Mouse (Mus musculus): ENCODE measurements around the gene Tex19.2. TPM values are rescaled to one million over a fixed set of nuclear protein-coding genes. Genes with fewer than 3 reads are reported as not detected.
A peak's percentile ranks its signal among the peaks of the same experiment; 100 is the strongest.

Tex19.2 gene
- polyA plus RNA-seq, 1 experiment: not detected

DNA sequence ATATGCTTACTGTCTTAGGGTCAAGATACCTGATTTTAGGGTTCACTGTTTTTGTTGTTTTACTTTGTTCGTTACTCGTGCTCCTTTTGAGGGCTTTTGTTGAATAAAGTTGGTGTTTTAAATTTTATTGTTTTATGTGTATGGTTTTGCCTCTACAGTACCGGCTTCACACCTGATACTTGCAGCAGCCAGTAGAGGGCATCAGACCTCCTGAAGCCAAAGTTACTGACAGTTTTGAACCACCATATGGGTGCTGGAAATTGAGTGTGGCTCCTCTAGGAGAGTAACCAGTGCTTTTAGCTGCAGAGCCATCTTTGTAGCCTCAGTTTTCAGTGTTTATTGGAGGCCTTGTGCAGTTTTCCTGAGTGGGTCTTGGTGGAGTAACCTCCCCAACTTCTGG, 29.7 kb upstream of the Tex19.2 start:
- H3K9me3 ChIP-seq (replicated peaks; ENCODE audit: control insufficient read depth, insufficient read depth, low read length, poor library complexity, severe bottlenecking): no peaks in the 10 kb centered on the region
- no peaks in the 10 kb centered on the region for H3K4me1 ChIP-seq (ENCODE audit: control insufficient read depth, insufficient read depth, low read length)
- no peak overlapping the region for H3K27ac ChIP-seq (ENCODE audit: insufficient read depth, low read length)
- H3K27me3 ChIP-seq (ENCODE audit: control insufficient read depth, insufficient read depth, low read length, poor library complexity, severe bottlenecking): no peaks in the 10 kb centered on the region
- TF ChIP-seq EP300 (IDR thresholded peaks at IDR 0.05; ENCODE audit: insufficient read depth, low read depth, low read length) (no peak), CTCF (IDR thresholded peaks at IDR 0.05; ENCODE audit: low read depth, low read length) (peak; percentile 41)
- no peaks in the 10 kb centered on the region; the same call in 1 of the 2 replicates for H3K36me3 ChIP-seq (ENCODE audit: control insufficient read depth, insufficient read depth, low read length, poor library complexity, severe bottlenecking)
- no peak overlapping the region for H3K9ac ChIP-seq (ENCODE audit: low read depth, poor library complexity, severe bottlenecking)
- H3K4me3 ChIP-seq (ENCODE audit: low read depth, low read length): no peak overlapping the region

DNA sequence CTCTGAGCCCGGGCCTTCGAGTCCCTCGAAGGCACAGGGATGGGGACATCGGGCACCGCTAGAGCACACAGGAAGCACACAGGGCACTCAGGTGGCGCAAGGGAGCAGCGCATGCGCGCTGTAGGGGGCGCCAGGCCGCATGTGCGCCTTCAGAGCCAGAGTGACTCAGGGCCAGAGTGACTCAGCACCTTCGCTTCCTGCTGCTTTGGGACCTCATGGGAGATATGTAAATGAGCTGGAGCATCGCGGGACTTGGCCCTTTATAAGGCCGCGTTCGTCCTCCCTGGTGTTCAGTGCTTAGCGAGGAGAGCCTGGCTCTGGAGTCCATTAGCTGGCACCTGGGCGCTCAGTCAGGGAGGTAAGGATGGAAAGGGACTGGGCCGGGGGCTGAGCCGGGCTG, 27.4 kb upstream of the Tex19.2 start, which contains the start of gene Tex19.1:
Gene Tex19.1 (plus strand): TSS at position 279 of the 400 bp plus-strand sequence.
- TF ChIP-seq CTCF (IDR thresholded peaks at IDR 0.05; ENCODE audit: low read depth, low read length) (peak; percentile 55), EP300 (IDR thresholded peaks at IDR 0.05; ENCODE audit: insufficient read depth, low read depth, low read length) (peak; percentile 89), POLR2A (IDR thresholded peaks at IDR 0.05; ENCODE audit: insufficient read depth, low read length) (peak; percentile 99)

DNA sequence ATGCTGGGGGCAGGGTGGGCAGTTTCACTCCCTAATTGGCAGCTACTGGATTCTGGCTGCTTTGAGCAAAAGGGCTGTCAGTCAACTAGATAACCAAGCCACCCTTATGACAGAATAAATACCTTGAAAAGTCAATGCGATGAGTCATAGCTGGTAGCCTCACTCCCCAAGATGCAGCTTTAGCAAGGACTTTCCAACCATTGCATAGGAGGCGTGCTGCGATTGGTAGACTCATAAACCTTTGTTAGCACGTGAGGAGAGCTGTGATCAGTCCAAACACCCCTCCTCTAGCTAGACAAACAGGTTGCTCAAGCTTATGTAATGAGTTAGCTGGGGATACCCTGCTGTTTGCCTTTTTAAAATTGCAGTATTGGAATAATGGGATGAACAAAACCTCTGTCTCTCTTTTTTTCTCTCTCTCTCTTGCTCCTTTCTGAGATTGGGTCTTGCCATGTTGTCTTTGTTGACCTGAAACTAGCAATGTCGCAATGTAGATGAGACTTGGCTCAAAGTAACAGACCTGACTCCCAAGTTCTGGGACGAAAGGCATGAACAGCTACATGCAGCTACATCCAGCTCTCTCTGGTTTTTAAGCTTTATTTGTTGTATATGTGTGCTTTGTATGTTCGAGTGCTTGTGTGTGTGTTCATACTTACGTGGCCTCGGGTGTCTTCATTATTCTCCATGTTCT, 25.0 kb upstream of the Tex19.2 start:
- Histone ChIP-seq H3K4me3 (ENCODE audit: low read depth, low read length) (no peak overlapping the region), H3K27ac (ENCODE audit: insufficient read depth, low read length) (no peak overlapping the region), H3K9me3 (replicated peaks; ENCODE audit: control insufficient read depth, insufficient read depth, low read length, poor library complexity, severe bottlenecking) (no peaks in the 10 kb centered on the region), H3K27me3 (ENCODE audit: control insufficient read depth, insufficient read depth, low read length, poor library complexity, severe bottlenecking) (no peaks in the 10 kb centered on the region), H3K9ac (ENCODE audit: low read depth, poor library complexity, severe bottlenecking) (no peak overlapping the region), H3K4me1 (ENCODE audit: control insufficient read depth, insufficient read depth, low read length) (no peaks in the 10 kb centered on the region), H3K36me3 (ENCODE audit: control insufficient read depth, insufficient read depth, low read length, poor library complexity, severe bottlenecking) (no peaks in the 10 kb centered on the region; the same call in 1 of the 2 replicates)
- TF ChIP-seq POLR2A (IDR thresholded peaks at IDR 0.05; ENCODE audit: insufficient read depth, low read length) (no peak), EP300 (IDR thresholded peaks at IDR 0.05; ENCODE audit: insufficient read depth, low read depth, low read length) (no peak), CTCF (IDR thresholded peaks at IDR 0.05; ENCODE audit: low read depth, low read length) (no peak)

More for the DNA sequence above, 27.4 kb upstream of the Tex19.2 start, which contains the start of gene Tex19.1:
- no peaks in the 10 kb centered on the region for H3K4me1 ChIP-seq (ENCODE audit: control insufficient read depth, insufficient read depth, low read length)
- no peak within 1 kb of the TSS for H3K27ac ChIP-seq (ENCODE audit: insufficient read depth, low read length)
- H3K36me3 ChIP-seq (ENCODE audit: control insufficient read depth, insufficient read depth, low read length, poor library complexity, severe bottlenecking): no peaks in the 10 kb centered on the region; the same call in 1 of the 2 replicates
- peak within 1 kb of the TSS; percentile 68 for H3K9ac ChIP-seq (ENCODE audit: low read depth, poor library complexity, severe bottlenecking)
- H3K4me3 ChIP-seq (ENCODE audit: low read depth, low read length): peak within 1 kb of the TSS; percentile 52
- H3K9me3 ChIP-seq (replicated peaks; ENCODE audit: control insufficient read depth, insufficient read depth, low read length, poor library complexity, severe bottlenecking): no peaks in the 10 kb centered on the region
- H3K27me3 ChIP-seq (ENCODE audit: control insufficient read depth, insufficient read depth, low read length, poor library complexity, severe bottlenecking): no peaks in the 10 kb centered on the region

DNA sequence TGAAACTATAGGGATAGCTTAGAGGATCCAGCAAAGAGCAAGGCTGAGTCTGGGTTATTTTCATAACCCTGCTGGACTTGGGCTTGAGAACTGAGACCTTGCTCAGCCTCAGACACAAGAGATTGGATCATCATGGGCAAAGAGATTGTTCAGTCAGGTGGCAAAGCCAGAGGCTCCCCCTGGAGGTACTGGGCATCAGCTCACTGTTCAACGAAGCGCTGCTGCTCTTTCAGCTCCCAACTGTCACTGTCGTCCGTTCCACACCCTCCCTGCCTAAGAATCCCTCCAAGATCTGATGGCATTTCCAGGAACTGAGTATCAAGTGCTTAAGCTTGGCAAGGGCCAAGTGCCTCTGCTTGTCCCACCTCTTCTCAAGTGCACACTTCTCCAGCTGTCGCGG, 20.3 kb upstream of the Tex19.2 start:
- H3K27me3 ChIP-seq (ENCODE audit: control insufficient read depth, insufficient read depth, low read length, poor library complexity, severe bottlenecking): no peaks in the 10 kb centered on the region
- H3K27ac ChIP-seq (ENCODE audit: insufficient read depth, low read length): no peak overlapping the region
- H3K36me3 ChIP-seq (ENCODE audit: control insufficient read depth, insufficient read depth, low read length, poor library complexity, severe bottlenecking): no peaks in the 10 kb centered on the region
- H3K4me3 ChIP-seq (ENCODE audit: low read depth, low read length): no peak overlapping the region
- TF ChIP-seq POLR2A (IDR thresholded peaks at IDR 0.05; ENCODE audit: insufficient read depth, low read length) (no peak), CTCF (IDR thresholded peaks at IDR 0.05; ENCODE audit: low read depth, low read length) (no peak), EP300 (IDR thresholded peaks at IDR 0.05; ENCODE audit: insufficient read depth, low read depth, low read length) (no peak)
- no peak overlapping the region for H3K9ac ChIP-seq (ENCODE audit: low read depth, poor library complexity, severe bottlenecking)
- no peaks in the 10 kb centered on the region for H3K4me1 ChIP-seq (ENCODE audit: control insufficient read depth, insufficient read depth, low read length)
- no peaks in the 10 kb centered on the region for H3K9me3 ChIP-seq (replicated peaks; ENCODE audit: control insufficient read depth, insufficient read depth, low read length, poor library complexity, severe bottlenecking)

DNA sequence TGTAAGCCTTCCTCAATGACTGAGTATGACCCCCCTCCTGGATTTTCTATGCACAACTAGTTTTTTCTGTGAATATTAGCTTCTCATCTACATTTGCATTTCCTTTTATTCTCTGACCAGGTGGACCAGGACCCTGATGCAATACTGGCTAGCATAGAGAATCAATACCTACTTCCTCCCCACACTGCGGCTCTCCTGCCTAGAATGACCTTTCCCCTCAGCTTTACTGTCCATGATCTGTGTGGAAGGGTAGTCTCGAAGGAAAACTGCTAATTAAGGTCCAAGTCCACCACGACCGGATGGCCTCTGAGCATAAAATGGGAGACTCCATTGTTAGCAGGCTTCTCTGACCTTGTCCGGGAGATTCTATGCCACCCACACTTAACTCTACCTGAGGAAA, 19.2 kb upstream of the Tex19.2 start:
- no peaks in the 10 kb centered on the region for H3K36me3 ChIP-seq (ENCODE audit: control insufficient read depth, insufficient read depth, low read length, poor library complexity, severe bottlenecking)
- no peak overlapping the region for H3K4me3 ChIP-seq (ENCODE audit: low read depth, low read length)
- no peak overlapping the region for H3K27ac ChIP-seq (ENCODE audit: insufficient read depth, low read length)
- H3K27me3 ChIP-seq (ENCODE audit: control insufficient read depth, insufficient read depth, low read length, poor library complexity, severe bottlenecking): no peaks in the 10 kb centered on the region
- TF ChIP-seq EP300 (IDR thresholded peaks at IDR 0.05; ENCODE audit: insufficient read depth, low read depth, low read length) (no peak), CTCF (IDR thresholded peaks at IDR 0.05; ENCODE audit: low read depth, low read length) (no peak), POLR2A (IDR thresholded peaks at IDR 0.05; ENCODE audit: insufficient read depth, low read length) (no peak)
- no peaks in the 10 kb centered on the region for H3K9me3 ChIP-seq (replicated peaks; ENCODE audit: control insufficient read depth, insufficient read depth, low read length, poor library complexity, severe bottlenecking)
- no peaks in the 10 kb centered on the region for H3K4me1 ChIP-seq (ENCODE audit: control insufficient read depth, insufficient read depth, low read length)
- H3K9ac ChIP-seq (ENCODE audit: low read depth, poor library complexity, severe bottlenecking): no peak overlapping the region

DNA sequence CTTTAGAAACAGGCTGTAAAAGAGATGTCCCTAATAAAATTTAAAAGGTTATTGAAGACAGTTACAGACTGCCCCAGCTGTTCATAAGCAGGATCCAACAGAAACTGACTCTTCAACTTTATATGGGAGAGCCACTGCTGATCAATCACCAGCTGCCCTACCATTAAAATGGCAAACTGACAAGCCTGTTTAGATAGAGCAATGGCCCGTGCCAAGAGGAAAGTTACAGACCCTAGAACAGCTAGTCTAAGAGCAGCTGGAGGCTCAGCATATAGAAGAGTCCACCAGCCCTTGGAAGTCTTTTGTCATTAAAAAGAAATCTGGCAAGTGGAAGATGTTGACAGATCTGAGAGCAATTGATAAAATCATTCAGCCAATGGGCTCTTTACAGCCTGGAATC, 16.1 kb upstream of the Tex19.2 start:
- no peak overlapping the region for H3K4me3 ChIP-seq (ENCODE audit: low read depth, low read length)
- H3K4me1 ChIP-seq (ENCODE audit: control insufficient read depth, insufficient read depth, low read length): no peaks in the 10 kb centered on the region
- no peaks in the 10 kb centered on the region for H3K36me3 ChIP-seq (ENCODE audit: control insufficient read depth, insufficient read depth, low read length, poor library complexity, severe bottlenecking)
- no peaks in the 10 kb centered on the region for H3K27me3 ChIP-seq (ENCODE audit: control insufficient read depth, insufficient read depth, low read length, poor library complexity, severe bottlenecking)
- no peak overlapping the region for H3K27ac ChIP-seq (ENCODE audit: insufficient read depth, low read length)
- H3K9me3 ChIP-seq (replicated peaks; ENCODE audit: control insufficient read depth, insufficient read depth, low read length, poor library complexity, severe bottlenecking): no peaks in the 10 kb centered on the region
- TF ChIP-seq POLR2A (IDR thresholded peaks at IDR 0.05; ENCODE audit: insufficient read depth, low read length) (no peak), CTCF (IDR thresholded peaks at IDR 0.05; ENCODE audit: low read depth, low read length) (no peak), EP300 (IDR thresholded peaks at IDR 0.05; ENCODE audit: insufficient read depth, low read depth, low read length) (no peak)
- H3K9ac ChIP-seq (ENCODE audit: low read depth, poor library complexity, severe bottlenecking): no peak overlapping the region

Measured in ES-Bruce4 (cell line).